Mouse (Mus musculus): ENCODE data around the gene Htra3.

- no peak for TF ChIP-seq CTCF (conservative IDR thresholded peaks at IDR 0.05; ENCODE audit: insufficient read depth, insufficient read length, low read depth, low read length)
- no peak for TF ChIP-seq POLR2A (IDR thresholded peaks at IDR 0.05; ENCODE audit: low read depth, low read length)
These were observed 42.4 kb upstream of the Htra3 start for GRCm38 (mm10) chr5:35721933-35722332.
